Mouse (Mus musculus): ENCODE measurements at regions not wholly inside any gene's neighbourhood (a gene's known extent, or its start where the extent isn't known, plus 50 kb on each side); places are given as distances from the start of the nearest gene placed in this dataset.

DNA sequence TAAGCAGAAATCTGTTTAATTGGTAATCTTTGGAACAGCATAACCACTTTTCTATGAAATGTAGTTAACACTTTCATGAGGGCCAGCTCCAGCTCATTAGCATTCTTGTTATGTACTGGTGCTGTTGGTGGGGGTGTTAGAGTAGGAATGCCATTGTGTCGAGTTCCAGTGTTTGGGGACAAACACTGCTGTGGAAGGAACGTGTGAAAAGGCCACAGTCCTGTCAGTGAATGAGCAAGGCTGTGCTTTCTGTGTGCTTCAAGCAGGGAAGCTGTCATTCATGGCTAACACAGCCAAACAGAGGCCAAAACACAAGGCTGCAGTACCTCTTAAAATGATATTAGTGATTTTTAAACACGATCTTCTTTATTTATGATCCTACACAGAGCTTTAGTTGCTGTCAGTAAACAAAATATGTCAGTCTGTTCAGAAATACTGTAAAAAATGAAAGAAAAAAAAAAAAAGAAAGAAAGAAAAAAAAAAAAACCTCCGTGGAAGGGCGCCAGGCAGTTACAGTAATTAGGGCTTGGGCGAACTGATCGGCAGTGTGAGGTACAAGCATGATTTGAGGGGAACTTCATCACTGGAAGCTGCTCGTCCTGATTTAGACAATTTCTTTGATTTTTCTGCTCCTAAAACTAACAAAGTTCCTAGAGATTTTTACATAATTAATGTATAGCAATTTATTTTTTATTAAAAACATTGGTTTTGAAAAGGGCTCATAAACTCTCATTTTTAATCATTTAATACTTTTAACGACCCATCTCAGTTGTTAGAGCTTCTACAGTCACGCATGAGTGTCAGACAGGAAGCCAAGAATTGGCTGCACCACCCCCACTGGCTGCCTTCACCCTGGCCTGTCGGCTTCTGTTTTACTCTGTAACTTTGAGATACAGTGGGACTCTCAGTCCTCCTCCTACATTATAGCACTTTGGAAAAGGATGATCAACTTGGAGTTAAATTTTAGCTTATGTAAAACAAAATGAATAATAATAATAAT, 80.8 kb upstream of the Dnajc24 start:
- no peak for DNase-seq (ENCODE audit: low spot score in 2 of 2)

GRCm38 (mm10) chr2:106083001-106083400, 79.7 kb upstream of the Dnajc24 start:
- DNase-seq (ENCODE audit: low spot score in 2 of 2): no peak

GRCm38 (mm10) chr2:106081951-106082350, 78.6 kb upstream of the Dnajc24 start:
- DNase-seq (ENCODE audit: low spot score in 2 of 2): peak in 1 of 2 experiments; percentile 41

- no peak for DNase-seq (ENCODE audit: low spot score in 2 of 2)
These were observed 77.3 kb upstream of the Dnajc24 start for GRCm38 (mm10) chr2:106080626-106081025.

GRCm38 (mm10) chr2:106078591-106078990, 75.2 kb upstream of the Dnajc24 start:
- DNase-seq (ENCODE audit: low spot score in 2 of 2): no peak

DNA sequence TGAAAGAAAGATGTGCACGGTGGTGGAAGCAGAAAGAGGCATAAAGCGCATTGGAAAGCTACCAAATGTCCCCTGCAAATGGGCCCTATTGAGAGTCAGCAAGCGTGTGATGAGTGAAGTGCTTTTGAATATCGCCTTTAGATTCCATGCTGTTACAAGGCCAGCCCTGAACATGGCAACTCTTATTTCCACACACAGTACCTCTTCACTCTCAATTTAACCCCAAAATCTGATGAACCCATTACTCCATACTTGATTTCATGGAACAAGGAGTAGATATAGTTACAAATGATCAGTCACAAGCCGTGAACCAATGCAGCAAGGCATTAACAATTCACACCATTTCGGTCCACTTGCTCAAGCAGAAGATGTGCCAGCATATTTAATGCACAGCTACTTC, 71.1 kb upstream of the Dnajc24 start:
- no peak for DNase-seq (ENCODE audit: low spot score in 2 of 2)

DNA sequence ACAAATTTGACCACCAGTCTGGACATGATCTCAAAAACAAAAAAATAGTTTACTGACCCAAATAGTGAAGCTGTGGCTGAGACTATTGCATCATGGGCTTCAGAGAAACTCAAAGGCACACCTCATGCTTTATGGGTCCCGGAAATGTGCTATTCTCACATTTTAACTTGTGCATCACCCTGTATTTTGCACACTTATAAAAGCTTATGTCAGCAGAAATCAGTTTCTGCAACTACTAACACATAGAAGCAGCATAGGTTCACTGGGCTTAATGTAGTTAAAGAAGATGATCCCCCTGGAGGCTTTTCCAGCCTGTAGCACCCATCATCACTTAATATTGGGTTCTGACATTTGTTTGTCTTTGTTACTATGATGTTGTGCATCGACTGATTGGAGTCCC, 61.0 kb upstream of the Dnajc24 start:
- no peak for DNase-seq (ENCODE audit: low spot score in 2 of 2)

All from thymus, postnatal 10 days (tissue).